Mouse (Mus musculus) 3134 (cell line): ENCODE results near the gene Yy2.

Experiments
- DNase-seq: peaks from one replicate; pipeline ENCODE4 v3.0.0-alpha.2; 2011; ENCODE audit warnings: low spot score; ENCODE audit not compliant: insufficient read length; ENCODE audit errors: extremely low read depth

Gene Yy2

GRCm38 (mm10) chrX:157568840-157569239 lies at the start of gene Yy2:
TSS of gene Yy2 (minus strand) at chrX:157568985.
- no peak for DNase-seq

DNA sequence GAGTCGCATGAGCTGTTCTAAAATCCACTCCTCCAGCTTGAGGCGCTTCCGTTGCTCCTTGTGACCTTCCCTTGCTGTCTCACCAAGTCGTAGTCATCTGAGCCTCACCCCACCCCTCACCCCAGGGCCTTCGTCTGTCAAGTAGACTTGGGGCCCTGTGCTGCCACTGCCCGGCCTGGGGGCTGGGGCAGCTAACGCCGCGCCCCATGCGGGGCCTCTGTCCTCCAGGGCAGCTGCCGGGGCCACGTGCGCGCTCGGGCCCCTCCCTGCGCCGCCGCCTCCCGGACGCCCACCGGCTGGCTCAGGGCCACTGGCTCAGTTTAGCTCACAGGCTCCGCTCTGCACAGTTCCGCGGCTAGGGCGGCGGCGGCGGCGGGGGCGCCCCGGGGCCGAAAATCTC lies 44.1 kb upstream of the Yy2 start:
- DNase-seq = no peak

- peak; percentile 6 for DNase-seq
Measured at GRCm38 (mm10) chrX:157601450-157601849, 32.7 kb upstream of the Yy2 start.

- peak; percentile 85 for DNase-seq
Measured at GRCm38 (mm10) chrX:157598186-157598996, 29.6 kb upstream of the Yy2 start, which contains the start of gene Mbtps2. TSS of gene Mbtps2 (minus strand) at chrX:157598715.

- peak; percentile 26 for DNase-seq
Measured at GRCm38 (mm10) chrX:157597585-157598185, 28.9 kb upstream of the Yy2 start.

- no peak for DNase-seq
Measured at GRCm38 (mm10) chrX:157596802-157597201, 28.0 kb upstream of the Yy2 start.

DNA sequence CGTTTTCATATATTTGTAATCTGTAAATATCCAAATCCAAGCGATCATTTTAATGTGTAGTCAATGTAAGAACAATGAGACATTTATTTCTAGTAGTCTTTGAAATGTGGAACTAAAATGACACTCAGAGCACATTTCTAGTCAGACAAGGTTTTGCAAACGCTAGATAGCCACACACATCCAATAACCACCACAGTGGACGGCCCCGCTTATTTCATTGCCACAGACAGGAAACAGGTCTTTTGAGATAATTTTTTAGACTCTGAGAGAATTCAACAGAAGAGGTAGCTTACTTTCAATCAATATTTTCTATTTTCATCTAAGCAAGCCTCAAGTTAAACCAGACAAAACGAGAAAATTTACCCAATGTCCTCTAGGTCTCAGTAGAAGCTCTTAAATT lies 27.1 kb upstream of the Yy2 start:
- DNase-seq = no peak

GRCm38 (mm10) chrX:157594606-157595005 lies 25.8 kb upstream of the Yy2 start:
- DNase-seq = no peak

DNA sequence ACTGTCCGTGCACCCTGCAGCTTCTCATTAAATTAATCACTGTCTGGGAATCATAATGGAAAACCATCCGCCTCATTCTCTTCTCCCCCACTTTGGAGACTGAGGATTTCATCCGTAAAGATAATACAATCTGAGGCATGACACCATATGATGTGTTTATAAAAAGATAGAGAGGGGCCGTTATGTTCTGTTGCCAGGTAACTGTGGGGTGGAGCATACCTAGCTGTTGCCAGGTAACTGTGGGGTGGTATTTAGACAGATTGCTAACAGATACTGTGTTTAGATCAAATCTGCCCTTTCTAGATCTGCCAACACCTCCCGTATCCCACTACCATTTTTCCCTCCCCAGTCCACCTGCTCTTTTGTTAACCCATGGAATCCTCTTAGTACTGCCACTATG lies 18.2 kb upstream of the Yy2 start:
- no peak for DNase-seq

DNA sequence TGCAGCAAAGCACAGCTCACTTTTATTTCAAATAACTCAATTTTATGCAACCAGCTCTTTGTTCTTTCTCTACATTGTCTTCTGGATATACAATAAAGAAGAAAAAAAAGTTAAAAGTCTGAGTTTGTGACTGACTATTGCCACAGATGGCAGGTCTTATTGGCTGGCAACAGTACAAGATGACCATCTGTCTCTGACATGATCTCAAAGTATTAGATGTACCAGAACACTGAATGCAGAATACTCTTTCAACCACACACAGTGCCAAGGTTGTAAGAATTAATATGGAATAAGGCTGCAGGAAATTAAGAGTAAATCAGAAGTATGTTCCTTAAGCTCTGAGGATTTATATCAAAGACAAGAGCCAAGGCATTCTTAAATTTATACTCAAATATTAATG lies 17.6 kb upstream of the Yy2 start:
- DNase-seq = no peak

GRCm38 (mm10) chrX:157579108-157579614 lies 10.4 kb upstream of the Yy2 start:
- no peak for DNase-seq

- no peak for DNase-seq
Measured at GRCm38 (mm10) chrX:157574683-157575082, 5.9 kb upstream of the Yy2 start.

GRCm38 (mm10) chrX:157563794-157564193 lies 5.0 kb downstream of the Yy2 start:
- no peak for DNase-seq

DNA sequence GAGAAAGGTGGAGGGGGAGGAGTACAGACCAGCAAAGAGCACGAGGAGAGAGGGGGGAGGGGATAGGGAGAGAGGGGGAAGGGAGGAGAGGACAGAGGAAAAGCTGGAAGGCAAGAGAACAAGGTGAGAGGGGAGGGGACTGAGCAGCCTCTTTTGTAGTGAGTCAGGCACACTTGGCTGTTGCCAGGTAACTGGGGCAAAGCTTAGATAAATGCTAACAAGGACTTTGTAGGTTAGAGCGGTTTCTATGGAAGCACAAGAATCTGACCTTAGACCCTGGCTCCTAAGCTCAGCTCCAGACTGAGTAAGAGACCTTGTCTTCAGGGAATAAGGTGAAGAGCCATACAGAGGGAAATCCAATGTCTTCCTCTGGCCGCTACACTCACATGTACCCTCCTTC lies 21.7 kb downstream of the Yy2 start:
- DNase-seq = no peak
